Mouse (Mus musculus) brain, embryonic 14.5 days (tissue): ENCODE measurements at regions not wholly inside any gene's neighbourhood (a gene's known extent, or its start where the extent isn't known, plus 50 kb on each side); places are given as distances from the start of the nearest gene placed in this dataset.
A peak's percentile ranks its signal among the peaks of the same experiment; 100 is the strongest.

Experiments
- CTCF ChIP-seq: fragments of 200-500 bp; IDR thresholded peaks from 2 replicates; pipeline ENCODE4 v1.5.1; 2012; ENCODE audit warnings: inconsistent platforms, mild to moderate bottlenecking, moderate library complexity, borderline replicate concordance; ENCODE audit not compliant: insufficient read depth, insufficient read length; ENCODE audit errors: extremely low read depth
- POLR2A ChIP-seq: fragments of 200-500 bp; IDR thresholded peaks from 2 replicates; pipeline ENCODE4 v1.6.1; 2012; ENCODE audit warnings: mild to moderate bottlenecking, inconsistent platforms, borderline replicate concordance; ENCODE audit not compliant: poor library complexity, insufficient read depth, insufficient read length, severe bottlenecking; ENCODE audit errors: extremely low read depth

DNA sequence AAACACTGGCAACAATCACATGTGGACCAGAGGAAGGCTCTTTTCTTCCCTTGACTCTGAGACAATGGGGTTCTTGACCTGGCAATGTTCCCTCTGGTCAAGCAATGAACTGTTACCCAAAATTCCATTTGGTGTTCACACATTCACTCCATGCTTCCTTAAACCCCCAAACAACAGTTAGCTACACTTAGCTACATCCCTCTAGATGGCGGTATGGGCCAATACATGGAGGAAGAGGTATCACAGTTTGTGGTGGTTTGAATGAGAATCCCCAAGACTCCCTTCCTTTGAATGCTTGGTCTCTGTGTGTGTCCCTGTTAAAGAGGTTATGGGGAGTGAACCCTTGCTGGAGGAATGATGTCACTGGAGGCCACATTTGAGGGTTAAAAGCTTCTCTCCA lies 274.9 kb downstream of the Slc16a7 start:
- TF ChIP-seq POLR2A (no peak), CTCF (peak; percentile 31; the same call in 1 of the 2 replicates)
